Mouse (Mus musculus): ENCODE results near the gene Cand1.

Cand1 gene

GRCm38 (mm10) chr10:119206309-119206932 is 33.4 kb downstream of the Cand1 start:
- DNase-seq (ENCODE audit: low read depth): no peak

- no peak for DNase-seq (ENCODE audit: low read depth)
These were observed 34.6 kb downstream of the Cand1 start for GRCm38 (mm10) chr10:119205229-119205628.

GRCm38 (mm10) chr10:119204334-119204946 is 35.4 kb downstream of the Cand1 start:
- DNase-seq (ENCODE audit: low read depth): peak; percentile 39

- no peak for DNase-seq (ENCODE audit: low read depth)
These were observed 40.0 kb downstream of the Cand1 start for GRCm38 (mm10) chr10:119199864-119200263.

GRCm38 (mm10) chr10:119198186-119198880 is 41.5 kb downstream of the Cand1 start:
- no peak for DNase-seq (ENCODE audit: low read depth)

GRCm38 (mm10) chr10:119197621-119198150 is 42.2 kb downstream of the Cand1 start:
- no peak for DNase-seq (ENCODE audit: low read depth)

- DNase-seq (ENCODE audit: low read depth): no peak
These were observed 47.1 kb downstream of the Cand1 start for GRCm38 (mm10) chr10:119192598-119193372.

GRCm38 (mm10) chr10:119187720-119188119 is 52.1 kb downstream of the Cand1 start:
- DNase-seq (ENCODE audit: low read depth): no peak

- DNase-seq (ENCODE audit: low read depth): no peak
These were observed 70.2 kb downstream of the Cand1 start for GRCm38 (mm10) chr10:119169656-119170055.

- DNase-seq (ENCODE audit: low read depth): peak; percentile 13
These were observed 70.6 kb downstream of the Cand1 start for GRCm38 (mm10) chr10:119169237-119169636.

- DNase-seq (ENCODE audit: low read depth): peak; percentile 25
These were observed 71.1 kb downstream of the Cand1 start for GRCm38 (mm10) chr10:119168791-119169190.

- no peak for DNase-seq (ENCODE audit: low read depth)
These were observed 72.0 kb downstream of the Cand1 start for GRCm38 (mm10) chr10:119167858-119168257.

GRCm38 (mm10) chr10:119165051-119165450 is 74.8 kb downstream of the Cand1 start:
- DNase-seq (ENCODE audit: low read depth): no peak

- peak; percentile 82 for DNase-seq (ENCODE audit: low read depth)
These were observed 78.0 kb downstream of the Cand1 start for GRCm38 (mm10) chr10:119161820-119162382.

- DNase-seq (ENCODE audit: low read depth): peak; percentile 71
These were observed 79.7 kb downstream of the Cand1 start for GRCm38 (mm10) chr10:119160161-119160560.

GRCm38 (mm10) chr10:119149261-119149660 is 90.6 kb downstream of the Cand1 start:
- DNase-seq (ENCODE audit: low read depth): no peak
